Mouse (Mus musculus) cerebellum, adult 9-11 months (tissue): ENCODE results near the gene Ppp1r11.

Source experiments
- DNase-seq: peaks from one replicate; pipeline ENCODE4 v3.0.0; 2022

The Ppp1r11 gene

DNA sequence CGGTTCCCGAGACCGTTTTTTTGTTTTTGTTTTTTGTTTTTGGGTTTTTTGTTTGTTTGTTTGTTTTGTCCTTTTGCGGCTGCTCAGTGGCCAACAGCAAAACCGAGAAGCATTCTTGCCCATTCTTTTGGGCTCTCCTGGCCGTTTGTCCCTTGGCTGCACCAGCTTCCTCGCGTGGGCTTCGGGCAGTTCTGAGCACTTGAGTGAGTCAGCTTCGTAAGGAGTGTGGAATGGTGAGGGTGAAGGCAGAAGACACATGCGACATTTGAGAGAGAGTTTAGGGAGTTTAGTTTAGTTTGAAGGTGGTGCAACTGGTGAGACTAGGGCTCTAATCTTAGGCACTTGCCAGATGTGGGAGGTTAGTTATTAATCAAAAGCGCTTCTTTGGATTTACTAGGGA lies 7.3 kb upstream of the Ppp1r11 start:
- no peak for DNase-seq

DNA sequence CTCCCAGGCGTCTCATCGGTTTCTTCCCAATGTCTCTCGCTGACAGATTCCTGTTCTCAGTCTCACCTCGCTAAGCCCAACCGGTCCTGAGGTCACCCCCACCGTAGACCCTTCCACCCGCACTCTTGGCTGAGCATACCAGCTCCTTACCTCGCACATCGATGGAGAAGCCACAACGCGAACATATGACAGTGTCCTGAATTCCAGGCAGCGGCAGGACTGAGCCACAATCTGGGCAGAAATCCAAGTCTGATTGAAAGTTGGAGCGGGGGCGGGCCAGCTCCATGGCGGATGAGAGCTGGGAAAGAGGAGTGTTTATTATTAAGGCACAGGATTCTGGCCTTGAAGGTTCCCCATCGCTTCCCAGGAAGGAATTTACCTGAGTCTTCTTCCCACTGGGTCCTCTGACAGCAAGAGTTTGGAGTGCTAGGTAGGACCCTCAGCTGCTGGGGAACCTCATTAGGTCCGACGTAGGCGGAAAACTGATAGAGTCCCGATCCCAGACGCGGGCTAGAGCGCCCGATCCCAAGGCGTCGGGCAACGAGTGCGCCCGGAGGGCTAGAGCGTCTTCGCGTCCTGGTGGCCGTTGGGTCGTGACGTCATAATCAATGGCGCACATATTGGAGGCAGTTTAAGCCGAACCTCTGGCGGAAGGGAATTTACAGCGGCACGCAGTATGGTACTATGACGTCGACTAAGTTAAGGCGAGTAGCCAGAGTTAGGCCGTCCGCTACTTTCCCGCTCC lies 6.6 kb upstream of the Ppp1r11 start, which contains the start of the genes Znrd1 and Znrd1as:
Gene Znrd1, minus strand, starts transcription at position 561 of the 745 bp plus-strand sequence.
Gene Znrd1as, plus strand, starts transcription at position 594 of the 745 bp plus-strand sequence.
- peak; percentile 95 for DNase-seq

GRCm38 (mm10) chr17:36953062-36953461 lies 1.5 kb upstream of the Ppp1r11 start:
- DNase-seq = peak; percentile 40

- DNase-seq = peak; percentile 62
Observed at GRCm38 (mm10) chr17:36952631-36953030, 1.1 kb upstream of the Ppp1r11 start.

DNA sequence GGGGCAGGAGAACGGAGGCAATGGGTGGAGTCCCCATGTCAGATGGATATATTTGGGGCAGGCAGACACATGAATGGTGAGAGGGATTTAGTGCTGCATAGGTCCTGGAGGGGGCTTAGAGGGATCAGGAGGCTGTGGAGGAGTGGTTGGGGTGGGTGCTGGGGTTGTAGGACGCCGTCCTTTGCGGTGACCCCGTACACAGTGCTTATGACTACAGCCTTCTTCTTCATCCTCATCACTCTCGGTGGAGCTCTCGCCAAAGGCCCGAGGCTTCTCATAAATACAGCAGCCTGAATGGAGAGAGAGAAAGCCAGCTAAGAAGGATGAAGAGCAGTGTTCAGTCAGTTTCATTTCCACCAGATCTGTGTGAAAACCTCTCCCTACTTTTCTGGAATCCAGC lies 2.3 kb downstream of the Ppp1r11 start:
- peak; percentile 45 for DNase-seq

GRCm38 (mm10) chr17:36948286-36948685 lies 3.3 kb downstream of the Ppp1r11 start:
- no peak for DNase-seq

DNA sequence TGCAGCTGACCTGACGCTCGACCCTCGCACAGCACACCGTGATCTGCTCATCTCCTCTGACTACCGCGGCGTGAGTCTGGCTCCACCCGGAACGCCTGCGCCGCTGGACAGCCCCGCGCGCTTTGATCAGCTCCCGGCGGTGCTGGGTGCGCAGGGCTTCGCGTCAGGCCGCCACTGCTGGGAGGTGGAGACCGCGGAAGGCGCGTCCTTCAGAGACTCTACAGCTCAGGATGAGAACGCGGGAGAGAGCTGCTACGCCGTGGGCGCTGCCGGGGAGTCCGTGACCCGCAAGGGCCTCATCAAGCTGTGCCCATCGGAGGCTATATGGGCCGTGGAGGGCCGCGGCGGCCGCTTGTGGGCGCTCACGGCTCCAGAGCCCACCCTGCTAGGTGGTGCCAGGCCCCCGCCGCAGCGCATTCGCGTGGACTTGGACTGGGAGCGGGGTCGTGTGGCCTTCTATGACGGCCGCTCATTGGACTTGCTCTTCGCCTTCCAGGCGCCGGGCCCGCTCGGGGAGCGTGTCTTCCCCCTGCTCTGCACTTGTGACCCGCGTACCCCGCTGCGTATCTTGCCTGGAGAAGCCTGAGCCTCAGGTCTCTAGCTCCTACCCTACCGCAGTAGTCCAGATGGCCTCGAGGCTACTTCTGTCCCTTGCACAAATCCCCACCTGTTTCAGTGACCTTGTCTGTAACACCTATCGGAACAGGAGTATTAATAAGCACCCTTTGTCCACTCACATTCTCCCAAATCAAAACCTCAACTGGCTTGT lies 4.3 kb downstream of the Ppp1r11 start:
- DNase-seq = peak; percentile 72

GRCm38 (mm10) chr17:36944121-36944775 lies 7.3 kb downstream of the Ppp1r11 start:
- peak; percentile 63 for DNase-seq

DNA sequence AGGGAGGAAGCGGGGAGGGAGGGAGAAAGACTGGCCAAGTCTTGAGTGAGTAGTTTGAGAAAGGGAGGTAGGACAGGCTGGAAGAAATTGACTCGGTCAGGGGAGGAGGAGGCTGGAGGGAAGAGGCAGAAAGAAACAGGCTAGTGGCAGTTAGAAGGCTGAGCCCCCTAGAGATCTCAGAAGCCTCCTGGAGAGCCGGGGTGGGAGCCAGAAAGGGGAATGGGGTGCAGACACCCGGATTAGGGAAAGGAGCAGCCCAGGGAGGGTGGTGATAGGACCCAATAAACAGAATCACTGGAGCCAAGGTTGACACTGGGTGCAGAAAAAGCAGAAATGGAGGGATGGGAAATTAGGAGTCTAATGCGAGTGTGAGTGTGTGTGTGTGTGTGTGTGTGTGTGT lies 7.8 kb downstream of the Ppp1r11 start:
- peak; percentile 52 for DNase-seq

DNA sequence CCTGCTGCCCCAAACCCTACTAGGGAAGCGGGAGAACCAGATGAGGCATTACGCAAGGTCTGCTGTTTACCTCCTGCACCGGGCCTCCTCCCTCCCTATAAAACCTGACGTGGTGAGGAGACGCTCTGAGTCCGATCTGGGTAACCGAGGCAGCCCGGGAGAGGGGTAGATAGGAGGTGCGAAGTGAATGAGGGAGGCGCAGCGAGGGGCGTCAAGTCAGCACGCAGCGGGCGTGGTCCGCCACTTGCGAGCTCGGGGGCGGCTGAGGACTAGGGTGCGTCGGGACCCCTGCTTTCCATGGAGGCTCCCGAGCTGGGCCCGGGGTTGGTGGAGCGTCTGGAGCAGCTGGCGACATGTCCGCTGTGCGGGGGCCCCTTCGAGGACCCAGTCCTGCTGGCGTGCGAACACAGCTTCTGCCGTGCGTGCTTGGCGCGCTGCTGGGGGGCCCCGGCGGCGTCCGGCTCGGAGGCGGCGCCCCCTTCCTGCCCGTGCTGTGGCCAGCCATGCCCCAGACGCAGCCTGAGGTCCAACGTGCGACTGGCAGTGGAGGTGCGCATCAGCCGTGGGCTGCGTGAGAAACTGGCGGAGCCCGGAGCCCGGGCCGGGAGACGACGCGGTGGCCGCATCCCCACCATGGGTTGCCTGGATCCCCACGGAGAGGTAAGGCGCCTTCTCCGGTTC lies 8.6 kb downstream of the Ppp1r11 start, which contains the start of gene Rnf39:
Gene Rnf39, plus strand, starts transcription at position 128 of the 681 bp plus-strand sequence.
- no peak for DNase-seq

DNA sequence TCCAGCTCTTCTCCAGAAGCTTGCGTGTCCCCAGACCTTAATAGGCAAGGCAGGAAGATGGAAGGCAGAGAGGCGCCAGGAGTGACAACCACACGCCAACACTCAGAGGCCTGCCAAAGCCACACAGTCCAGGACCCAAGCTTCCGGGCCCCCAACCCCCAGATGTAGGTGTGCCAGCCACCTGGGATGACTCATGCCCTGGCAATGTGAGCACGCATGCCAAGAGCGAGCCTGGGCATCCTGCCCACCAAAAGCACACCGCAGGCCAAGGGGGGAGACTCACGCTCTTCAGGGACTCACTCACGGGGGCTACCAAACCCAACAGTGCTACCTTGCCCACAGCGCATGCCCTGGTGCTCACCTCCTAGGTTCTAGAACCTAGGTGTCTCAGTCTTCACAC lies 9.2 kb downstream of the Ppp1r11 start:
- DNase-seq = peak; percentile 89

- no peak for DNase-seq
Observed at GRCm38 (mm10) chr17:36938056-36938455, 13.5 kb downstream of the Ppp1r11 start.

- DNase-seq = no peak
Observed at GRCm38 (mm10) chr17:36931806-36932205, 19.7 kb downstream of the Ppp1r11 start.

GRCm38 (mm10) chr17:36931130-36931529 lies 20.4 kb downstream of the Ppp1r11 start:
- DNase-seq = no peak

- no peak for DNase-seq
Observed at GRCm38 (mm10) chr17:36930233-36930632, 21.3 kb downstream of the Ppp1r11 start.

GRCm38 (mm10) chr17:36929236-36929932 lies 22.2 kb downstream of the Ppp1r11 start:
- no peak for DNase-seq

- DNase-seq = no peak
Observed at GRCm38 (mm10) chr17:36927496-36928120, 23.9 kb downstream of the Ppp1r11 start.

DNA sequence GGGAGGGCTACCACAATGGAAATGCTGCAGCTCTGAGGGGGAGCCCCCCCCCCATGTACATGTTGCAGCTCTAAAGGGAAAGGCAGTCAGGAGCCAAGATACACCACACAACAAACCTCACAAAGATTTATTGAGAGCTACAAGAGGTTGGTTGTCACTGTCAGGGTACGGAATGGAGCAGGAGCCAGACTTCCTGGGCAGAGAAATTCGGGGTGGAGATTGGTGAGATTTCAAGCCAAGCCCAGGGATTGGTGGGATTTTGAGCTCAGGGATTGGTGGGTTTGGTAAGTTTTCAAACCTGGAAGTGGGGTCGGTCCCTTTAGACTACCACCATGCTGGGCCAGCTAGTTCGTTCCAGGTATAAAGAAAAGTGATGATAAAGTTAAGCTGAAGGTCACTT lies 28.1 kb downstream of the Ppp1r11 start:
- no peak for DNase-seq

DNA sequence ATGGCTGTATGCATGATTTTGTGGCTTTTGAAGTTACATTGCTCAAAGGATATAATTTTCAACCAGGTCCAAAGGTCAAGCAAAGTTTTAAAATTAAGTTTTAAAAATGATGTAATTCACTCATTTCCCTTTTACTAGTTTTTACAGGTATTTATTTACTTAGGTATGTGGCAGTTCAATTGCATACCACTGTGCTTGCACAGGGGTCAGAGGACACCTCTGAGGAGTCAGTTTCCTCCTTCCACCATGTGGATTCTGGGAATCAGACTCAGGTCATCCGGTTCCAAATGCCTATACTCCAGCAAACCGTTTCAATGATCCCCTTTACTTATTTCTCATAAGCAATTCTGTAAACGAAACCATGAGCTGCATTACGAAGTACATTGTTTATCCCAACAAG lies 28.8 kb downstream of the Ppp1r11 start:
- no peak for DNase-seq

DNA sequence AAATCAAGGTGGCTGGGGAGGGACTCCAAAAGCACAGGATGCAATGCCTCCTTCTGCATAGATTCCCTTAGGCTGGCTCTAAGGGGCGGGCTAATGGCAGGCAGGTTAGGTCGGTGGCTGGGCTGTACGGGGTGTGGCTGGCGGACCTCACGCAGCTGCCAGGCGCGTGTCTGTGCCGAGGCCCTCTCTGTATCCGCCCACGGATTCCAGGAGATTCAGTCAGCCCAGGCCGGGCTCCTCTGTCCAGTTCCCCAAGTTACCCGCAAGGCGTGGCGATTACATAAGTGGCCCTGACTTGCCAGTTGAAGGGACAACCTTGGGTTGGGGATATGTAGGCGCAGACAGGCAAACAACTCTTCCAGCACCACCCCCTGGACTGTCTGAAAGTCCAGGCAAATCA lies 31.3 kb downstream of the Ppp1r11 start:
- DNase-seq = no peak

GRCm38 (mm10) chr17:36915076-36915475 lies 36.5 kb downstream of the Ppp1r11 start:
- DNase-seq = peak; percentile 39

DNA sequence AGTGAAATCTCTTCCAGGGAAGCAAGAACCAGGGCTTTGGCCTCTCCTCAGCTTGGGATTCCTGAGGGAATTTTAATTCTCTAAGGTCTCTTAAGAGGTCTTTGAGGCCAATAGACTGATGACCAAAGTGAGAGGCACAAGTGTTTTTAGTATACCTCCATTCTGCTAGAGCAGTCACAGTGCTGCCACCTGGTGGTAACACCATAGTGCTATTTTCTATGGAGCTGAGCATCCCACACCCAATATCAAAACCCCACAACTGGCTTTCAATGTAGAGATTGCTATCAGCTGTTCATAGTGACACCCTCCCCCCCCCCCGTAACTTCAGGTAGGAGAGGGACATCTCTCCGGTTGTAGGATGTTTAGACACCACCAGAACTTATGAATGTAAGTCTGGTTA lies 37.4 kb downstream of the Ppp1r11 start:
- peak; percentile 61 for DNase-seq
